Mouse (Mus musculus): ENCODE measurements around the gene Prpf40b. TPM values are rescaled to one million over a fixed set of nuclear protein-coding genes. Genes with fewer than 3 reads are reported as not detected.

Prpf40b gene
- polyA plus RNA-seq, 1 experiment from 2014 or later, result 114 TPM

DNA sequence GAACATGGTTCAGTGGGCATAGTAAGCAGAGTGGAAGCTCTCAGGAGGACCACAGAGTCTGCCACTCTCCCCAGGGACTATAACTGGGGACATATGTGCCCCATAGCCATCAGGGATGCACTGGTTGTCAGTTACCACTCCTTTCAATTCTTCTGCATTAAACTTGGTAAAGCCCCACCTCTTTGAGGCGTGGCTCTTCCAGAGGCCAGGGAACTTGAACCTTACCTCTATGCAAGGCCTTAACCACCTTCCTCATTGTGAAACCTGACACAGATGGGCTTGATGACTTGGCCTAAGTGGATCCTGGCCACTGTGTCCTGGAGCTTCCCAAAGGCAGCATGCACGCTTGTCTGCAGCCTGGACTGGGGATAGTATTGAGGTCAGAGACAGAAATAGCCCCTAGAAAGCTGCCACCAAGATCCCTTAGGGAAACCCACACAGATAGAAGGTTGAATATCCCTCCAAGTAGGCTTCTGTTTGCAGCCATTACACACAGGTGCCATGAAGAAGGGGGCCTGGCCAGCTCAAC, 40.3 kb upstream of the Prpf40b start:
- WGBS, result 85% methylated on average over 2 of the region's 2 CpGs

DNA sequence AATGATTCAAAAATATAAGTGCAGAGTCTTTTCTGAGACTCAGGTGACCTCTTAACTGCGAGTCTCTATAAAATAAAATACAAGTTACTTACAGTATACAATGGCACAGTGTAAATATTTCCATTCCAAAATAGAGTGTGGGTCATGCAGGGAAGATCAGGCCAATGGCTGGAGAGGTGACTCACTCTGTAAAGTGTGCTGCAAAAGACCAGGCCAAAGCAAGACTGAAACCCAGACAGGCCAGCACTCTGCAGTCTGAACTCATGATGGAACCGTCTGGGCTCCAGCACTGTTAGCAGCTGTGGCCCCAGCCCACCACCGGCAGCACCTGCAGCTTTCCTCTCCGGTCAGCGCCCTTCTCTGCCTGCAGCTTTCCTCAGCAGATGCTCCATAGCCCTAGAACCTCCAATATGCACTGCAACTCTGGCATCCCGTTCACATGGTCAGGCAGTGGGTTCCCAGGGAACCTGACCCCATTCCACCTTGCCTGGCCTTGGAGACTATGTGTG, 39.6 kb upstream of the Prpf40b start:
- ATAC-seq, result no peak
- Histone ChIP-seq H3K27ac (ENCODE audit: low read depth, low read length) (no peak overlapping the region), H3K4me3 (ENCODE audit: low read length) (no peak overlapping the region), H3K36me3 (ENCODE audit: control insufficient read depth, insufficient read depth, low read length) (no peaks in the 10 kb centered on the region), H3K4me1 (ENCODE audit: control insufficient read depth, insufficient read depth, low read depth, low read length) (peaks cover 7% of the 10 kb centered on the region), H3K27me3 (replicated peaks; ENCODE audit: control insufficient read depth, insufficient read depth, low read length) (no peaks in the 10 kb centered on the region), H3K9ac (ENCODE audit: low read depth, low read length) (no peak overlapping the region), H3K9me3 (ENCODE audit: control insufficient read depth, low read length) (no peaks in the 10 kb centered on the region), H3K4me2 (ENCODE audit: low read length) (no peak overlapping the region)
- WGBS, result 84% methylated on average over 6 of the region's 6 CpGs

More for the DNA sequence above, 40.3 kb upstream of the Prpf40b start:
- H3K4me1 ChIP-seq (ENCODE audit: control insufficient read depth, insufficient read depth, low read depth, low read length), result peaks cover 7% of the 10 kb centered on the region
- no peak overlapping the region for H3K27ac ChIP-seq (ENCODE audit: low read depth, low read length)
- H3K4me3 ChIP-seq (ENCODE audit: low read length), result no peak overlapping the region
- no peak overlapping the region for H3K4me2 ChIP-seq (ENCODE audit: low read length)
- no peak overlapping the region for H3K9ac ChIP-seq (ENCODE audit: low read depth, low read length)
- no peaks in the 10 kb centered on the region for H3K9me3 ChIP-seq (ENCODE audit: control insufficient read depth, low read length)
- H3K27me3 ChIP-seq (replicated peaks; ENCODE audit: control insufficient read depth, insufficient read depth, low read length), result no peaks in the 10 kb centered on the region
- no peak for ATAC-seq
- H3K36me3 ChIP-seq (ENCODE audit: control insufficient read depth, insufficient read depth, low read length), result no peaks in the 10 kb centered on the region

DNA sequence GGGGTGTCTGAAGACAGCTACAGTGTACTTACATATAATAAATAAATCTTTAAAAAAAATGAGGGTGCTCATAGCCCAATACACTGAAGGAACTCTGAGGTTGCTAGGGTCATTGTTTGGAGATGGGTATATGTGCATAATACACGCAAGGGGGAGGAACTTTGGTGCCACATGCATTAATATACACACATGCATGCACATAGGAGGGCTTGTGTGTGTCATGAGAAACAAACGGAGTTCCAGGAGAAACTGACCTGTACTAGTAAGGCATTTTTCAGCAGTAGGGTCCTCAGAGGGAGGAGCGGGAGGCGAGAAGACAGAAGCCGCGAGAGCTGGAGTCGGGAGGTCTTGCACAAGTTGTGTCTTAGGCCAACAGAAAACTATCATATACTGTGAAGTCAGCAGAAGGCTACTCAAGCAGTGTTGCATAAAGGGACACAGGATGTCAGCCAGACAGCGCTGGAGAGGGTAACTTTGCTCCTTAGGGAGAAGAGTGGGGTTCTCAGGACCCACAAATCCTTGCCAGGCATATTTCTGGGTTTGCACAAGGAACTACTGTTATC, 35.6 kb upstream of the Prpf40b start:
- 0 out of 2 replicates have a peak overlapping the region, but pooled peaks have one; percentile 48 for H3K27ac ChIP-seq (ENCODE audit: low read depth, low read length)
- H3K4me2 ChIP-seq (ENCODE audit: low read length), result peak overlapping the region; percentile 55
- no peaks in the 10 kb centered on the region for H3K9me3 ChIP-seq (ENCODE audit: control insufficient read depth, low read length)
- H3K9ac ChIP-seq (ENCODE audit: low read depth, low read length), result no peak overlapping the region
- peak overlapping the region; percentile 23 for H3K4me3 ChIP-seq (ENCODE audit: low read length)
- 70% methylated on average over 8 of the region's 8 CpGs for WGBS
- H3K4me1 ChIP-seq (ENCODE audit: control insufficient read depth, insufficient read depth, low read depth, low read length), result no peaks in the 10 kb centered on the region; the same call in 1 of the 2 replicates
- ATAC-seq, result peak; percentile 59
- H3K36me3 ChIP-seq (ENCODE audit: control insufficient read depth, insufficient read depth, low read length), result no peaks in the 10 kb centered on the region
- no peaks in the 10 kb centered on the region for H3K27me3 ChIP-seq (replicated peaks; ENCODE audit: control insufficient read depth, insufficient read depth, low read length)

DNA sequence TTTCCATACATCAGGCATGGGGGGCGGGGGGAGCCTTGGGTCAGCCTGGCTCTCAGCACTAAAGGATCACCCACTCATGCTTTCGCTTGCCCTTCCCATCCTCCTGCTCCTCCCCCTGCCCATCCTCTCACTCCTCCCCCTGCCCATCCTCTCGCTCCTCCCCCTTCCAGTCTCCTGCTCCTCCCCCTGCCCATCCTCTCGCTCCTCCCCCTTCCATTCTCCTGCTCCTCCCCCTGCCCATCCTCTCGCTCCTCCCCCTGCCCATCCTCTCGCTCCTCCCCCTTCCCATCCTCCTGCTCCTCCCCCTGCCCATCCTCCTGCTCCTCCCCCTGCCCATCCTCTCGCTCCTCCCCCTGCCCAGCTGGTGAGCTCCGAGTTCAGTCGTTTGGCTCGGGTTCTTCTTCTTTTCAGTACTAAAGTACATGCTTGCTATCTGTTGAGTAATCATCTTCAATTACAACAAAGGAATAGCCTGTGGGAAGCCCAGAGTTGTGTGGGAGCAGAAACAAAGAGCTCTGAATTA, 35.1 kb upstream of the Prpf40b start:
- Histone ChIP-seq H3K4me3 (ENCODE audit: low read length) (peak overlapping the region; percentile 23), H3K9ac (ENCODE audit: low read depth, low read length) (0 out of 2 replicates have a peak overlapping the region, but pooled peaks have one; percentile 31), H3K27me3 (replicated peaks; ENCODE audit: control insufficient read depth, insufficient read depth, low read length) (no peaks in the 10 kb centered on the region), H3K36me3 (ENCODE audit: control insufficient read depth, insufficient read depth, low read length) (no peaks in the 10 kb centered on the region), H3K27ac (ENCODE audit: low read depth, low read length) (peak overlapping the region; percentile 61; the same call in 1 of the 2 replicates), H3K9me3 (ENCODE audit: control insufficient read depth, low read length) (no peaks in the 10 kb centered on the region), H3K4me2 (ENCODE audit: low read length) (peak overlapping the region; percentile 55), H3K4me1 (ENCODE audit: control insufficient read depth, insufficient read depth, low read depth, low read length) (no peaks in the 10 kb centered on the region; the same call in 1 of the 2 replicates)
- 1% methylated on average over 9 of the region's 10 CpGs for WGBS
- ATAC-seq, result peak; percentile 50

DNA sequence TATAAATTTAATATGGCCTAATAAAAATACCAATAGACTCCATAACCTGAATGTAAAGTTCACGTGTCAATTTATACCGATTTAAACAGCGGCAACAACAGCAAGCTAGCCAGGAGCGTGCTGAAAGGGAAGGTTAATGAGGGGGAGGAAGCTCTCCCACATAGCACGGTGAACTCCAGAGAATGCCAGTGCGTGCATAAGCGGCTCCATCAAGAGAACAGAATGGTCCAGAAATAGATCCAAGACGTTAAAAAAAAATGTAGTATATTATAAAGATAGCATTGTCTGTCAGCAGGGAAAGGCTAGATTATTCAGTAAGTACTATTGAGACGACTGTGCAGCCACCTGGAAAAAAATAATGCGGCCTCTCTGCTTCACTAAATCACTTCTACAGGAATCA, 32.2 kb upstream of the Prpf40b start:
- H3K36me3 ChIP-seq (ENCODE audit: control insufficient read depth, insufficient read depth, low read length), result no peaks in the 10 kb centered on the region
- H3K4me2 ChIP-seq (ENCODE audit: low read length), result no peak overlapping the region
- no peaks in the 10 kb centered on the region for H3K27me3 ChIP-seq (replicated peaks; ENCODE audit: control insufficient read depth, insufficient read depth, low read length)
- H3K4me3 ChIP-seq (ENCODE audit: low read length), result no peak overlapping the region
- no peak overlapping the region for H3K27ac ChIP-seq (ENCODE audit: low read depth, low read length)
- no peak overlapping the region for H3K9ac ChIP-seq (ENCODE audit: low read depth, low read length)
- ATAC-seq, result no peak
- 48% methylated on average over 10 of the region's 10 CpGs for WGBS
- H3K4me1 ChIP-seq (ENCODE audit: control insufficient read depth, insufficient read depth, low read depth, low read length), result no peaks in the 10 kb centered on the region; the same call in 1 of the 2 replicates
- H3K9me3 ChIP-seq (ENCODE audit: control insufficient read depth, low read length), result no peaks in the 10 kb centered on the region

DNA sequence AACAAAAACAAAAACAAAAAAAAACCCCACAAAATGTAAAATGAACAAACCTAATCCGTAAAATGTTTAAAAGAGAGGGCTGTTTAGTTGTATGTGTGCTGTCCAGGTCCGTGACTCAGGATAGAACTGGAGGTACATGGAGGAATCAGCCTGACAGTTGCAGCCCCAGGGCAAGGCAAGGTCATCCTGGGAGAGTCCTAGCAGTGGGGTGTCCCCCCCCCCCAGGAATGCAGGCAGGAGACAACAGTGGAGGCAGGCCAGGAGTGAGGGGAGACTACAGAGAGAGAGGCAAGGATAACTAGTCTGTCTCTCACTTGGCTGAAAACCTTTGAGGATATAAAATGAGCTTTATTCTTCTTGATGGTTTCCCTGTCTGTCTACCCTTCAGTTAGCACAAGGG, 30.5 kb upstream of the Prpf40b start:
- H3K9ac ChIP-seq (ENCODE audit: low read depth, low read length), result no peak overlapping the region
- 82% methylated on average over 2 of the region's 2 CpGs for WGBS
- H3K27me3 ChIP-seq (replicated peaks; ENCODE audit: control insufficient read depth, insufficient read depth, low read length), result no peaks in the 10 kb centered on the region
- H3K4me3 ChIP-seq (ENCODE audit: low read length), result no peak overlapping the region
- no peak overlapping the region for H3K4me2 ChIP-seq (ENCODE audit: low read length)
- no peaks in the 10 kb centered on the region for H3K9me3 ChIP-seq (ENCODE audit: control insufficient read depth, low read length)
- H3K4me1 ChIP-seq (ENCODE audit: control insufficient read depth, insufficient read depth, low read depth, low read length), result no peaks in the 10 kb centered on the region; the same call in 1 of the 2 replicates
- no peak overlapping the region for H3K27ac ChIP-seq (ENCODE audit: low read depth, low read length)
- no peaks in the 10 kb centered on the region for H3K36me3 ChIP-seq (ENCODE audit: control insufficient read depth, insufficient read depth, low read length)
- ATAC-seq, result no peak

DNA sequence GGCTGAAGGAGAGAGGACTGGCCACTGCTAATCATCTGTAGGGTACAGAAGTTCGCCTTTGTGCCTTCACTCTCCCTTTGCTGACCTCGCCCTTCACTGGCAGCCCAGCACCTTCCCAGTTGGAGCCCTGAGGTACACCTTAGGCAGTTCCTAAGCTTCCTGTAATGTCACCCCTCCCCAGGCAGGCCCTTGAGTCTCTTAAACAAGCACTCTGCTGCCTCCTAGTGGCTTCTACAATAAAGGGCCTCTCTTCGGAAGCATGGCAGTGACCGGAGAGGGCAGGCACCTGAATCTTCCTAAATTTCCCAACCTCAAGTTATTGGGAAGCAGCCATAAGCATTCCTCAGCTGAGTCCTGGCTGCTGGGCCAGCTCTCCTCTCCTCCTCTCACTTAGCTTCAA, 29.2 kb upstream of the Prpf40b start:
- Histone ChIP-seq H3K36me3 (ENCODE audit: control insufficient read depth, insufficient read depth, low read length) (no peaks in the 10 kb centered on the region), H3K4me2 (ENCODE audit: low read length) (no peak overlapping the region), H3K9me3 (ENCODE audit: control insufficient read depth, low read length) (no peaks in the 10 kb centered on the region), H3K27me3 (replicated peaks; ENCODE audit: control insufficient read depth, insufficient read depth, low read length) (no peaks in the 10 kb centered on the region), H3K4me1 (ENCODE audit: control insufficient read depth, insufficient read depth, low read depth, low read length) (no peaks in the 10 kb centered on the region), H3K4me3 (ENCODE audit: low read length) (no peak overlapping the region), H3K27ac (ENCODE audit: low read depth, low read length) (no peak overlapping the region), H3K9ac (ENCODE audit: low read depth, low read length) (no peak overlapping the region)
- ATAC-seq, result 0 out of 2 replicates have a peak, but pooled peaks have one; percentile 37
- 19% methylated on average over 4 of the region's 4 CpGs for WGBS

DNA sequence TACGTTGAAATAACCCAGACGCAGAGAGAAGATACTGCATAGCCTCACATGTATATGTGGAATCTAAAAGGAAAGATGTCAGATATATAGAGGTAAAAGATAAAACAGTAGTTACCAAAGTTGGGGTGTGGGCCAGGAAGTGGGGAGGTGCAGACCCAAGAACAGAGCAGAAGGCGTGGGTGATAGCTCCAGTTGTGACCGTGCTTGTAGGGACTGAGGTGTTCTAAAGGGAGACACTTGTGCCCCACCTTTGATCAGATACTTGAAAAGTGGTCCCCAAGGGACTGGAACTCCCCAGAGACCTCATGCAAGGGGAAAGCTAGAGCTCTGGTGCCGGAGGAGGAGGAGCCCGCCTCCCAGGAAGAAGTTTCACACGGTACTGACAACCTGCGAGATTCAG, 18.8 kb upstream of the Prpf40b start:
- H3K4me1 ChIP-seq (ENCODE audit: control insufficient read depth, insufficient read depth, low read depth, low read length), result peaks cover 2% of the 10 kb centered on the region; the same call in 1 of the 2 replicates
- no peak overlapping the region for H3K9ac ChIP-seq (ENCODE audit: low read depth, low read length)
- WGBS, result 91% methylated on average over 8 of the region's 8 CpGs
- H3K9me3 ChIP-seq (ENCODE audit: control insufficient read depth, low read length), result no peaks in the 10 kb centered on the region
- H3K27me3 ChIP-seq (replicated peaks; ENCODE audit: control insufficient read depth, insufficient read depth, low read length), result no peaks in the 10 kb centered on the region
- no peak overlapping the region for H3K27ac ChIP-seq (ENCODE audit: low read depth, low read length)
- H3K36me3 ChIP-seq (ENCODE audit: control insufficient read depth, insufficient read depth, low read length), result no peaks in the 10 kb centered on the region
- ATAC-seq, result no peak
- H3K4me2 ChIP-seq (ENCODE audit: low read length), result no peak overlapping the region
- H3K4me3 ChIP-seq (ENCODE audit: low read length), result no peak overlapping the region

DNA sequence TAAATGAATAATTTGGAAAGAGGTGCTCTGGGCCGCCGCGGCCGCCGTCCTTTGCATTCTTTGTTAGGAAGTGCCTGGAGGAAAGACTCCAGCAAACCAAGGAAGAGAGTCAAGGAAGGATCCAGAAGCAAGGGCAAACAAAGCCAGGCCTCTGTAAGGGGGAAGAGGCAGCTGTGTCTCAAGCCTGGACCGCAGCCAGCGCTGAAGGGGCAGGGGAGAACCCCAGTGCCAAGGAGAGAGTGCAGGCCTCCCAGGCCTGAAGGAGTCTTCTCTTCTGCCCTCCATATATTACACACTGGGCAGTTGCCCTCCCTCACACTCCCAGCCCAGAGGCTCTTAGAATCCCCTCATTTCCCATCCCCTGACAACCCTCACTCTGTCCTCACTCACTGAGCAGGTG, 16.6 kb upstream of the Prpf40b start:
- Histone ChIP-seq H3K27me3 (replicated peaks; ENCODE audit: control insufficient read depth, insufficient read depth, low read length) (no peaks in the 10 kb centered on the region), H3K9ac (ENCODE audit: low read depth, low read length) (no peak overlapping the region), H3K4me2 (ENCODE audit: low read length) (no peak overlapping the region), H3K4me3 (ENCODE audit: low read length) (no peak overlapping the region), H3K36me3 (ENCODE audit: control insufficient read depth, insufficient read depth, low read length) (no peaks in the 10 kb centered on the region), H3K27ac (ENCODE audit: low read depth, low read length) (no peak overlapping the region), H3K9me3 (ENCODE audit: control insufficient read depth, low read length) (no peaks in the 10 kb centered on the region), H3K4me1 (ENCODE audit: control insufficient read depth, insufficient read depth, low read depth, low read length) (no peaks in the 10 kb centered on the region; the same call in 1 of the 2 replicates)
- WGBS, result 86% methylated on average over 7 of the region's 7 CpGs
- no peak for ATAC-seq

Measured in hindbrain, embryonic 16.5 days (tissue).